Mouse (Mus musculus) MEL (cell line): ENCODE measurements around the gene Rnf114. TPM values are rescaled to one million over a fixed set of nuclear protein-coding genes. Genes with fewer than 3 reads are reported as not detected.

Experiments used
- DNase-seq: peaks from one replicate; pipeline ENCODE4 v3.0.0; 2011; ENCODE audit warnings: low read depth, low spot score
- H3K27ac ChIP-seq: 2 replicates; pipeline ENCODE4 v1.5.1; 2012; ENCODE audit warnings: low read depth, mild to moderate bottlenecking, control low read depth, low read length, moderate library complexity; ENCODE audit not compliant: control insufficient read depth
- H3K27me3 ChIP-seq, 2 experiments: fragments of 150-350 bp in 1 of 2; sonication (generic) in 1 of 2; 2 replicates each; pipeline ENCODE4 v1.6.1; 2012; ENCODE audit warnings: low read length in 2 of 2, mild to moderate bottlenecking in 2 of 2, improper control_type of control experiment in 1 of 2, moderate library complexity in 1 of 2; ENCODE audit not compliant: insufficient read depth in 2 of 2, control insufficient read depth in 1 of 2
- H3K36me3 ChIP-seq, 2 experiments: 2 replicates each; pipeline ENCODE4 v1.6.1; 2012 to 2014; ENCODE audit warnings: low read length in 2 of 2, improper control_type of control experiment in 1 of 2, inconsistent platforms in 1 of 2, mild to moderate bottlenecking in 1 of 2; ENCODE audit not compliant: insufficient read depth in 2 of 2, control insufficient read depth in 1 of 2
- H3K4me1 ChIP-seq, 2 experiments: fragments of 150-350 bp in 1 of 2; sonication (generic) in 1 of 2; 2 replicates each; pipeline ENCODE4 v1.6.1; 2012; ENCODE audit warnings: low read length in 2 of 2, improper control_type of control experiment in 1 of 2, mild to moderate bottlenecking in 1 of 2; ENCODE audit not compliant: insufficient read depth in 2 of 2, control insufficient read depth in 1 of 2
- H3K4me3 ChIP-seq, 2 experiments: fragments of 150-350 bp in 1 of 2; sonication (generic) in 1 of 2; 2 replicates each; pipeline ENCODE4 v1.5.1; 2012; ENCODE audit warnings: low read depth in 2 of 2, low read length in 2 of 2, mild to moderate bottlenecking in 2 of 2, moderate library complexity in 2 of 2, control low read depth in 1 of 2, improper control_type of control experiment in 1 of 2; ENCODE audit not compliant: control insufficient read depth in 1 of 2, insufficient read depth in 1 of 2
- H3K79me2 ChIP-seq: 2 replicates; pipeline ENCODE4 v1.6.1; 2012; ENCODE audit warnings: mild to moderate bottlenecking, low read length, moderate library complexity; ENCODE audit not compliant: control insufficient read depth, poor library complexity, insufficient read depth
- H3K9ac ChIP-seq: 2 replicates; pipeline ENCODE4 v1.6.1; 2012; ENCODE audit warnings: low read depth, mild to moderate bottlenecking, control low read depth, low read length, moderate library complexity; ENCODE audit not compliant: control insufficient read depth, poor library complexity, severe bottlenecking
- H3K9me3 ChIP-seq: fragments of 150-350 bp; sonication (generic); replicated peaks from 2 replicates; pipeline ENCODE4 v1.6.1; 2012; ENCODE audit warnings: mild to moderate bottlenecking, low read length, improper control_type of control experiment, moderate library complexity; ENCODE audit not compliant: insufficient read depth
- CHD2 ChIP-seq: IDR thresholded peaks from 2 replicates; pipeline ENCODE4 v1.6.1; 2011; ENCODE audit warnings: low read length, improper control_type of control experiment
- CTCF ChIP-seq, 3 experiments: IDR thresholded peaks in 2 of 3; conservative IDR thresholded peaks in 1 of 3; 2 replicates each; pipeline ENCODE4 v1.5.1; 2011 to 2012; ENCODE audit warnings: low read length in 3 of 3, low read depth in 2 of 3, mild to moderate bottlenecking in 2 of 3, improper control_type of control experiment in 1 of 3, inconsistent platforms in 1 of 3, mixed read lengths in 1 of 3, moderate library complexity in 1 of 3; ENCODE audit not compliant: control insufficient read depth in 1 of 3, insufficient read depth in 1 of 3, poor library complexity in 1 of 3, severe bottlenecking in 1 of 3
- E2F4 ChIP-seq: IDR thresholded peaks from 2 replicates; pipeline ENCODE4 v1.6.1; 2011; ENCODE audit warnings: low read depth, low read length, improper control_type of control experiment, borderline replicate concordance
- ELF1 ChIP-seq: IDR thresholded peaks from 2 replicates; pipeline ENCODE4 v1.6.1; 2014; ENCODE audit warnings: low read depth, mild to moderate bottlenecking, inconsistent platforms, low read length, improper control_type of control experiment, moderate library complexity
- EP300 ChIP-seq, 2 experiments: IDR thresholded peaks; 2 replicates each; pipeline ENCODE4 v1.6.1; 2011; ENCODE audit warnings: improper control_type of control experiment in 2 of 2, low read length in 2 of 2, low read depth in 1 of 2, mild to moderate bottlenecking in 1 of 2
- GABPA ChIP-seq: IDR thresholded peaks from 2 replicates; pipeline ENCODE4 v1.6.1; 2012; ENCODE audit warnings: low read depth, mild to moderate bottlenecking, inconsistent platforms, low read length, improper control_type of control experiment, moderate library complexity
- JUND ChIP-seq: IDR thresholded peaks from 2 replicates; pipeline ENCODE4 v1.6.1; 2011; ENCODE audit warnings: low read depth, mild to moderate bottlenecking, improper control_type of control experiment, low read length
- KAT2A ChIP-seq: conservative IDR thresholded peaks from 2 replicates; pipeline ENCODE4 v1.6.1; 2012; ENCODE audit warnings: low read depth, low read length, improper control_type of control experiment, inconsistent platforms
- MAFK ChIP-seq: IDR thresholded peaks from 2 replicates; pipeline ENCODE4 v1.6.1; 2011; ENCODE audit warnings: low read depth, mild to moderate bottlenecking, low read length, improper control_type of control experiment, borderline replicate concordance
- MYC ChIP-seq: IDR thresholded peaks from 2 replicates; pipeline ENCODE4 v1.6.1; 2011; ENCODE audit warnings: low read depth, mild to moderate bottlenecking, low read length, improper control_type of control experiment, moderate library complexity
- POLR2AphosphoS5 ChIP-seq: IDR thresholded peaks from 2 replicates; pipeline ENCODE4 v1.6.1; 2012; ENCODE audit warnings: low read depth, borderline replicate concordance, mild to moderate bottlenecking, inconsistent platforms, low read length, moderate library complexity, mixed read lengths
- RAD21 ChIP-seq: IDR thresholded peaks from 2 replicates; pipeline ENCODE4 v1.6.1; 2011; ENCODE audit warnings: mild to moderate bottlenecking, low read depth, low read length, improper control_type of control experiment
- RCOR1 ChIP-seq: IDR thresholded peaks from 2 replicates; pipeline ENCODE4 v1.6.1; 2012; ENCODE audit warnings: low read depth, mild to moderate bottlenecking, inconsistent platforms, low read length, improper control_type of control experiment
- SIN3A ChIP-seq: IDR thresholded peaks from 2 replicates; pipeline ENCODE4 v1.6.1; 2012; ENCODE audit warnings: low read length, improper control_type of control experiment, inconsistent platforms
- SMC3 ChIP-seq: IDR thresholded peaks from 2 replicates; pipeline ENCODE4 v1.6.1; 2011; ENCODE audit warnings: low read depth, low read length, improper control_type of control experiment
- TBP ChIP-seq: IDR thresholded peaks from 2 replicates; pipeline ENCODE4 v1.8.0; 2011; ENCODE audit warnings: low read depth, low read length, improper control_type of control experiment
- TCF12 ChIP-seq: IDR thresholded peaks from 2 replicates; pipeline ENCODE4 v1.6.1; 2014; ENCODE audit warnings: low read depth, mild to moderate bottlenecking, inconsistent platforms, low read length, improper control_type of control experiment, moderate library complexity
- UBTF ChIP-seq: IDR thresholded peaks from 2 replicates; pipeline ENCODE4 v1.6.1; 2012; ENCODE audit warnings: low read depth, mild to moderate bottlenecking, inconsistent platforms, low read length, improper control_type of control experiment, moderate library complexity, borderline replicate concordance; ENCODE audit not compliant: insufficient read depth
- USF2 ChIP-seq, 2 experiments: IDR thresholded peaks; 2 replicates each; pipeline ENCODE4 v1.6.1; 2011 to 2012; ENCODE audit warnings: improper control_type of control experiment in 2 of 2, low read length in 2 of 2, borderline replicate concordance in 1 of 2, inconsistent platforms in 1 of 2, low read depth in 1 of 2, mild to moderate bottlenecking in 1 of 2; ENCODE audit not compliant: insufficient read depth in 1 of 2
- ZKSCAN1 ChIP-seq: IDR thresholded peaks from 2 replicates; pipeline ENCODE4 v1.6.1; 2012; ENCODE audit warnings: low read depth, mild to moderate bottlenecking, inconsistent platforms, low read length, improper control_type of control experiment, moderate library complexity
- ZNF384 ChIP-seq: IDR thresholded peaks from 2 replicates; pipeline ENCODE4 v1.6.1; 2012; ENCODE audit warnings: low read depth, mild to moderate bottlenecking, inconsistent platforms, low read length, improper control_type of control experiment
- polyA plus RNA-seq, 2 experiments: library from polyadenylated mRNA; stranded (reverse) in 1 of 2; unstranded in 1 of 2; fragments of >175 nt in 1 of 2; fragments of >200 nt in 1 of 2; gene quantifications; 2 replicates each; pipeline versions ENCODE4 v1.2.1 to v1.2.4; 2012; ENCODE audit warnings: low replicate concordance in 2 of 2, low read depth in 1 of 2; ENCODE audit not compliant: insufficient read length in 2 of 2, insufficient read depth in 1 of 2, missing spikeins in 1 of 2
- total RNA-seq: library from RNA; depleted of rRNA; stranded (reverse); fragments of 300-350 nt; gene quantifications from 2 replicates; pipeline ENCODE4 v1.2.3, GENCODE M21; 2012

The Rnf114 gene
- total and polyA plus RNA-seq, 3 experiments, result 44.0 to 49.2 TPM; not detected in 1

DNA sequence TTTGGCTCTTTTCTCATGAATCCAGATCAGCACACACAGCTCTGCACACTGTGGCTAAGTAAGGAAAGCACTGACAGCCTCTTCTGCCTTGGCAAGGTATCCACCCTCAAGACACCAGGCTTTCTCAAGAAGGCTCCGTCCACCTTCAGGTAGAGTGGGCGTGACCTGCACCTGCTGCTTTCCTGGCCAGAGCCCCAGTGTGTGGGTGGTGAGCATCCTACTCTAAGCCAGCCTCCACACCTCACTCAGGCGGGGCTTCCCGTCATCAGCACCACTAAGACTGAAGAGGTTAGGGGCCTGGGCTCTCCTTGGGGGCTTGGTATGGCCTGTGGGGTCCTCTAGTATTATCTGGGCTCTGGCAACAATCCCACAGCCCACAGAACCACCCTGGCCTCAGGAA is 5.9 kb upstream of the Rnf114 start:
- Histone ChIP-seq H3K9me3 (no peaks in the 10 kb centered on the region), H3K27ac (no peak overlapping the region), H3K4me3 (no peak overlapping the region), H3K79me2 (peaks cover 49% of the 10 kb centered on the region), H3K27me3 (no peaks in the 10 kb centered on the region), H3K4me1 (peaks cover 2 to 4% of the 10 kb centered on the region in 2 experiments; a peak in 2 of 4 replicates), H3K9ac (no peak overlapping the region), H3K36me3 (peaks cover 1 to 4% of the 10 kb centered on the region in 2 experiments; a peak in 3 of 4 replicates)
- no peak for DNase-seq
- TF ChIP-seq TCF12 (no peak), SIN3A (no peak), JUND (no peak), E2F4 (no peak), ZKSCAN1 (no peak), ZNF384 (no peak)

DNA sequence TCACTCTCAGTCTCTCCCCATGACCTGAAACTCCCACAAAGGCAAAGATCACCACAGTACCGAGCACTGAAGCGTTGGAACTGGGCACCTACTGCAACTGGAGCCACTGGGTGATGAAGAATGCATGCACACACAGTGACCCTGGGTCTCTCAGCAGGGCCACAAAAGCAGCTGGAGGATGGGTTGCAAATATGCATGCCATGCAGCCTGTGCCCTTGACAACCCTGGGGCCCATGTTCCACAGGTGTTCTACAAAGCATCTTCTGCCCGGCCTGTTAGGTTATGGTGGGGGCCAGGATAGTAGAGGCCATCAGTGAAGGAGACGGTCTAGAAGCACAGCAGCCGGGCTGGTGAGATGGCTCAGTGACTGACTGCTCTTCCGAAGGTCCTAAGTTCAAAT is 4.9 kb upstream of the Rnf114 start:
- no peak for TF ChIP-seq RCOR1
- no peak for TF ChIP-seq CHD2
- no peak for TF ChIP-seq EP300 (IDR thresholded peaks at IDR 0.05; ENCODE audit: low read depth in 1 of 2, low read length in 2 of 2)
- no peak for TF ChIP-seq MAFK
- TF ChIP-seq UBTF, result no peak
- TF ChIP-seq GABPA, result no peak
- TF ChIP-seq ZNF384, result no peak
- TF ChIP-seq TBP, result no peak
- no peak for TF ChIP-seq JUND
- TF ChIP-seq POLR2AphosphoS5, result no peak
- no peak for TF ChIP-seq RAD21
- no peak for TF ChIP-seq KAT2A
- no peak for TF ChIP-seq ZKSCAN1
- TF ChIP-seq MYC, result no peak
- TF ChIP-seq CTCF (IDR thresholded peaks at IDR 0.05 in 2 of 3, conservative IDR thresholded peaks at IDR 0.05 in 1 of 3; ENCODE audit: control insufficient read depth in 1 of 3, insufficient read depth in 1 of 3, low read depth in 2 of 3, low read length in 3 of 3, poor library complexity in 1 of 3, severe bottlenecking in 1 of 3), result no peak
- TF ChIP-seq ELF1, result no peak
- no peak for TF ChIP-seq SMC3
- TF ChIP-seq USF2 (IDR thresholded peaks at IDR 0.05; ENCODE audit: borderline replicate concordance in 1 of 2, insufficient read depth in 1 of 2, low read depth in 1 of 2, low read length in 2 of 2), result no peak
- peaks cover 5 to 7% of the 10 kb centered on the region in 2 experiments; a peak in 2 of 4 replicates for H3K4me1 ChIP-seq
- no peaks in the 10 kb centered on the region for H3K9me3 ChIP-seq

More for the DNA sequence above, 4.9 kb upstream of the Rnf114 start:
- peaks cover 59% of the 10 kb centered on the region for H3K79me2 ChIP-seq
- H3K9ac ChIP-seq, result no peak overlapping the region
- DNase-seq, result no peak
- H3K4me3 ChIP-seq, result no peak overlapping the region
- H3K36me3 ChIP-seq, result peaks cover 1 to 6% of the 10 kb centered on the region in 2 experiments; a peak in 3 of 4 replicates
- no peaks in the 10 kb centered on the region for H3K27me3 ChIP-seq
- no peak overlapping the region for H3K27ac ChIP-seq
